Mouse (Mus musculus): ENCODE measurements around the gene Pram1.

The Pram1 gene

DNA sequence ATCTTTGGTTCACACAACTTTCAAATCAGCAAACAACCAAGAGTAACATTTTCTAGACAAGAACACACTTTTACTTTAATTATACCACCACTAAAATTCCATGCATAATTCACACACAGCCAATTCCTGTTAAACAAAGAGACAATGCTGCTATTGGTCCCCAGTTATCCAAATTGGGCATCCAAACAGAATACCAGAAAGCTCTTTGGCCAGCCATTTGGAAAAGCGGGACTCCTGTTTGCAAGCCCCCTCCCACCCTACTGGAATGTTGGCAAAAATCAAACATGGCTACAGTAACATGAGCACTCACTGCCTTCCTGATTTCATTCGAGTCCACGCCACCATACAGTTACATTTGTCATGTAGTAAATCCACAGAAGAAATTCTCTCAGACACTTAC lies 31.8 kb downstream of the Pram1 start:
- no peak for DNase-seq (ENCODE audit: low read depth)

DNA sequence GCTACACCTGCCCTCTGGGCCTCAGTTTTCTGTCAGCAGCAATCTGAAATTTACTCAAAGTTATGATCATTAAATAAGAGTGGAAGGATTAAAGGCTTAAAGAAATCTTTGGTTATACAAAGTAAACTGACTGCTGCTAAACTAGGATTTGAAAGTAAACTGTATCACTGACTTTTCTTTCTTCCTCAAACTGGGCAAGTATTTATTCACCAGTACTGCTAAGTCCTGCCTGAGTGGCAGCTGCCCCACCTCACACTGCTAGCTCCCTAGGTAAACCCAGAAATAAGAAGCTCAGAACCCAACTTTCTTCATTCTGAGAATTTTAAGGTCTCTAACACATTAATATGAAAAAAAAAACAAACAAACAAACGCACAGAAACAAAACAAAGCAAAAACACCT lies 36.0 kb downstream of the Pram1 start:
- no peak for DNase-seq (ENCODE audit: low read depth)

DNA sequence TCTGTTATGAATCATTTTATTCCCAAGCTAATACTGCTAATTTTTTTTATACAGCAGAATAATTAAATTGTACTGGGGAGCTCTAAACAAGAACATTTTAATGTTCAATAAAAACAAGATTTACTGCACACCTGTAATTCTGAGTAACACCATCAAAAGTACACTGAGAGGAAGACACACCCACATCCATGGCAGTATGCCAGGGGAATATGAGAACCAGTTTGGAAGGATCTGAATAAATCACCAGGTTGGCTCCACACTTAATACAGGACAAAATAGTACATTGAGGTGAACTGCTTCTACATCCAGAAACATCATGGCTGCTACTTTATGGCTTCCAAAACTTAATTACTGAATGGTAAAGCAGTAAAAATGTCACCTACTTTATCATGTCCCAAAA lies 37.6 kb downstream of the Pram1 start:
- no peak for DNase-seq (ENCODE audit: low read depth)

DNA sequence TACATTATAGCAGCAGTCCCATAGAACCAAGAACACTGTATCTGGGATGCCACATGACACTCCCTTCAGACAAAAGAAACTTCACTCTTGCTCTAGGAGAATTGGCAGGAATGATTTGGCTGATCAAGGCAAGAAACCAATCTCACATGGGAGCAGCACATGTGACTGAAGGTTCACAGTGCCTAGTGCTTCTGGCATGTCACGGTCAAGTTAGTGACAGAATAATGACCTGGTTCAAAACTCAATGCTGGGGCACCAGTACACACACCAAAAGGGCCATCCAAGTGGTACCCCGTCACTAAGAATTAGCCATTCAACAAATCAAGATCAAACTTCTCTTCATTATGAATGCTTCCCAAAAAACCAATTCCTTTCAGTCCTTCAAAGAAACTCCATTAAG lies 38.2 kb downstream of the Pram1 start:
- DNase-seq (ENCODE audit: low read depth) = peak; percentile 8

DNA sequence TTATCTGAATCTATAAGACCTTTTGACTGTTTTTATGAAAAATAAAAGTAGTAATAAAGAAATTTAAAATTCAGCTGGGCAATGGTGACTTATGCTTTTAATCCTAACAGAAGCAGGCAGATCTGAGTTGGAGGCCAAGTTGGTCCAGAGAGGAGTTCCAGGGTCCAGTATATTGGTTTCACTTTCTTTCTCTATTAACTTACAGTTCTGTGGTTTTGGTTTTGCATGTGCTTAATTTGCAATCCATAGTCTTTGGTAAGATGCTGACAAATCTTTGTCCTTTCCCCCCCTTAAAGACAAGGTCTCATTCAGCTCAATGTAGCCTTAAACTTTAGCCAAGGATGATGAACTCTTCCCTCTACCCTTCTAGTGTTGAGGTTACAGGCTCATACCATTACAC lies 40.9 kb downstream of the Pram1 start:
- peak; percentile 53 for DNase-seq (ENCODE audit: low read depth)

DNA sequence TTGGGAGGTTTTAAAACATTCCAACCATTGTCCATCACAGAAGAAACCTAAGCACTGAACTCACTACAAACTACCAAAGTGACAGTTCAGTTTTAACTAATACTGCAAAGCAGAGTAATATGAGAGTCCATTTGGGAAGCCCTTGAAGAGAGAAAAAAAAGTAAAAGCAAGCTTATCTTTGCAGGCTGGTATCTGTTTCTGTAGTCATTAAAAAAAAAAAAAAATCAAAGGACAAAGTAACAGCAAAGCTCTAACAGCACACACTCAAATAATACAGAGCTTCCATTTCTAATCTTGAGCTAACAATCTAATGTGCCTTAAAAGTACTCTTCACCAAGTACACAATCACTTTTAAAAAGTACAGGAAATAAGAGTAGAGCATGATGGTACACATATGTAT lies 43.9 kb downstream of the Pram1 start:
- DNase-seq (ENCODE audit: low read depth) = no peak

DNA sequence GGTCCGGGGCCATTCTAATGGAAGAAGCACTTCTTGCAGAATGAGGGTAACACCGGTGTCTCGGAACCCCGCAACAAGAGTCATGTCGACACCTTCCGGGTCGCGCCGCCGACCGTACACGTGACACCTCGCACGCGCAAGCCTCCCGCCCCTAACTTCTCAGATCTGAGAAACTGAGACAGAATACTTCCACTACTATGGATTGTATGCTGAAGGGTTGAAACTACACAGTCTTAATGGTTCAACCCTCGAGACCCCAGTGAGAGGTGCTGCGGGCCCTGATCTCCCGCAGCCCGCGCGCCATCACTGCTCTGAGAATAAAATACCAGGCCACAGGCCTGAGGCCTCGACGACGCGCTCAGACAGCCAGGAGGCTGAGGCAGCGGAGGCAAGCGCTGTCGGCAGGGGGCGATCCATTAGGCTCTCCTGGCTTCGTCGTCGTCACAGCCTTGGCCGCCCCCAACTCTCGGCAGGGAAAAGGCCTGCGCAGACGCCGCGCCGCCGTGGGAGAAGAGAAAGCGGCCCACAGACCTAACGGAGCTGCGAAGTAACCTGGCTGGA lies 46.9 kb downstream of the Pram1 start:
- peak; percentile 90 for DNase-seq (ENCODE audit: low read depth)

DNA sequence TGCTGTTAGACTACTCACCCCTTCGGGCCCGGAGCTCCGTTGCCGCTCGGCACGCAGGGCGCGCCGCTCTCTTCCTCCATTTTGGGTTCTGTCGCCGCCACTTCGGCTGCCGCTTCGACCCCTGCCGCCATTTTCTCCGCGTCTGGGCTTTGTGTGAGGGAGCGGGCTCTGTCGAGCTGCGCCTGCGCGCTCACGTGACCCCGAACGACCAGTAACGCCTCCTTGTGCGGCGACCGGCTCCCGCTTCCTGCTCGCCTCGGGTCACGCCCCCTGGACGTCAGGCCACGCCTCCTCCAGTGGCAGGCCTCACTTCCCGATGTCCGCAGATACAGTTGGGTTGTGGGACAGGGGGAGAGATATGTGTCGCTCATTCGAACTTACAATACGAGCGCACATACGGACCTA lies 47.4 kb downstream of the Pram1 start:
- DNase-seq (ENCODE audit: low read depth) = peak; percentile 98

DNA sequence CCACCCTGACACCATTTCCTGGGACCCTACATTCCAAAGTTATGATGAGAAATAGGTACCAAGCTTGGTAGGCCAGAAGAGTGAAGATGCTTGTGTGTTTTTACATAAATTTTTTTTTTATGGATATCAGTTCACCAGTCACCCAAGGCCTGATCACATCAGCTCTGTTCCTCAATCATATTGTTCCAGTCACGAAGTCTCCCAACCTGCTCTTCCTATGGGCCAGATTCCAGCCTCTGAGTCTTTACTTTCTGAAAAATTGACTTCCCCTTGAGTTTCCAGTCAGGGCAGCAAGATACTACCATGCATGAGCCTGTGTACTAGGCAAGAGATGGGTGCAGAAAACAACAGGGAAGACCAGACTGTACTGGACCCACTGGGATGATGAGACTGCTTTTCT lies 48.9 kb downstream of the Pram1 start, which contains the start of gene Hnrnpm:
Gene Hnrnpm (minus strand): TSS at position 101 of the 400 bp plus-strand sequence.
- DNase-seq (ENCODE audit: low read depth) = no peak

All from induced T-regulatory cell, adult 2 months (primary cell).